Mouse (Mus musculus) layer of hippocampus, adult 9-10 months (tissue): Measurements from ENCODE around the gene Klk8.

Source experiments
- DNase-seq: peaks from one replicate; pipeline ENCODE4 v3.0.0; 2022; ENCODE audit warnings: low spot score

Klk8 gene

DNA sequence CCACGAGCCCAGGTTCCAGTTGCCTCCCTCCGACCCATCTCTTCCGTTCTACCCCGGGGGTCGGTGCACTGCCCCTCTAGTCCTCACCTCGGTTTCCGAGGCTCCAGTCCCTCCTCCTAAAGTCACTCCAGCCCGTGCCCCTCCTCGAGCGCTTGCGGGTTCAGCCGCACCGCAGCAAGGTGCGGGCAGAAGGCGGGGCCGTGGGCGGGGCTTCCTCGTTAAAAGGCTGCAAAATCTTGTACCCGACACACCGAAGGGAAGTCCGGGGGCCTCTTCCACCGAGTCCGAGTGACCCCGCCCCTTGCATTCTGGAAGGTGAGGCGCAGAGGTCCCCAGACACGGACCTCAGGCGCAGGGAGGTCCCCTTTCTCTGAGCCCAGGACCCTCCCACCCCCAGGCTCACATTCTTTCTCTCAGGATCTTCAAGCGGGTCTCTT lies at the start of gene Klk8:
Klk8 (plus strand) TSS at position 245 of the 437 bp plus-strand sequence.
- DNase-seq, result no peak

DNA sequence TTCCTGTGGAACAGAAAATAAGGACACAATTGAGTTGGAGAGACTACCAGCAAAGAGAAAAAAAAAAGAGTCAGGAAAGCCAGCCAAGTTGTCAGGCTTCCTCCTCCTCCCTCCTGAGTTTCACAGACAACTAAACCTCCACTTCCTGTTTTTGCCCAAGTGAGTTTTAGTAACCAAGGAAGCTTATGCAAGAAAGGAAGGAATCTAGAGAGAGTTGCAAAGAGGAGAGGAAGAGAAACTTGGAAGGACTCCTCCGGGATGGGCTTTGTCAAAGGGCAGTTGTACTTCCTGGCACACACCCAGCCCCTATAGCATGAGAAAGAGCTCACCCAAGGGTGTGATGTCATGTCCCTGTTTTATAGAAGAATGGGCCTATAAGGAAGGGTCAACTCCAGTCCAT lies 49.6 kb upstream of the Klk8 start:
- no peak for DNase-seq

DNA sequence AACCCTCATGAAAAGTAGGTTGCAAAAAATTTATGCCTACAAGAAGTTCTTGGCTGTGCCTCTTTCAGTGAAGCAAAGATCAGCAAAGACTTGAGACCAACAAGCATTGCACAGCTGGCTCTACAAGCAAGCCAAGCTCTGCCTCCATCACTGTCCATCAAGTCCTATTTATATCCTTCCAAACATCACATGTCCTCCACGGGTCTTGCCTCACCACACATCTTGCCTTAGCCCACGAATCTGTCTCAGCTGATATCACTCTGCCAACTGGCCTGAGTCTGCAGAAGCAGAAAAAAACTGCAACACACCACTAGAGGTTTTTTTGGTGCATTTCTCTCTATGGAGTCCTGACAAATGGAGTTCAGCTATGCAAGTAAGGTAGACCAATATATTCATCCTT lies 44.6 kb upstream of the Klk8 start:
- no peak for DNase-seq

DNA sequence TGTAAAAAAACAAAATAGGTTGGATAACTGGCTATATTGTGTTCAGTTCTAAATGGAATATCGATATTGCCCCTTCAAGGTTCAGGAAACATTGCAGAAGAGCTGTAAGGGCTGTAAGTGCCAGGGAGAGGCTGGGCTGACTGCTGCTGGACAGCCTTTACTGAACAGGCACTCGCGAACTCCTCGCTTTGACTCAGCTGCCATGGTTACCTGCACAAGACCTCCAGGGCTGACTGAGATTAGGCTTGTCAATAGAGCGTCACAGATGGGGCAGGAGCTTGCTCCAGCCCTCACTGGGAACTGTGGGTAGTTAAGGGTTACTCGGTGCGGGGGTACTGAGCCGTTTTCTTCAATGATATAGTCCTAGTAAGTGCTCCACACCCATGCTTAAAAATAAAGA lies 30.9 kb upstream of the Klk8 start:
- no peak for DNase-seq

DNA sequence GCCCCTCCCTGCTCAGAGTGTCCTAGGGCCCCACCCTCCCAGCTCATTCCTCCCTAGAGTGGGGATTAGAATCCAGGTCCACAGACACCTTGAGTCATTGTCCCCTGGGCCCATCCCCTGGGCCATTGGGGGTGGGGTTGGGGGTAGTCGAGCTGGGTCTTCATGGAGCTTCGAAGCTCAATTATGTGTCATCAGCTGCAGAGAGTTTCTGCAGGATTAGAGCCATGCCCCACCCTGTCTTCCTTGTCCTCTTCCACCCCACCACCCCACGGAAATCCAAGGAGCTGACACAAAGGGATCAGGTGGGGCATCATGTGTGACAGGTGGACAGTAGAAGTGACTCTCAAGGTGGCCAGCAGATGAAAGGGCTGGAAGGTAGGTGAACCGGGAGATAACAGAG lies 28.8 kb upstream of the Klk8 start, which contains the start of gene Klk12:
Klk12 (plus strand) TSS at position 301 of the 400 bp plus-strand sequence.
- DNase-seq, result no peak

DNA sequence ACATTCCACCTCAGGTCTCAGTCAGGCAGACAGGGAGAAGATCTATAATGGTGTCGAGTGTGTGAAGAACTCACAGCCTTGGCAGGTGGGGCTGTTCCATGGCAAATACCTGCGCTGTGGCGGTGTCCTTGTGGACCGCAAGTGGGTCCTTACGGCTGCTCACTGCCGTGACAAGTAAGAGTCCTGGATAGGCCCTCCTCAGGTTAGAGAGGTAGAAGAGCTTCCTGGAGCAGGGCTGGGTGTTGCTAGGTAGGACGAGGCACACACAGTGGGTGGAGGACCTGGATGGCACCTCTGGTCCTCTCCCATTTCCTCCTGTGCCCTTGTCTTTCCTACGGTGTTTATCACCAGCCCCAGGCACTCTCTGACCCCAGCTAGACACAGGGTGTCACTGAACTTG lies 27.7 kb upstream of the Klk8 start:
- DNase-seq, result no peak

DNA sequence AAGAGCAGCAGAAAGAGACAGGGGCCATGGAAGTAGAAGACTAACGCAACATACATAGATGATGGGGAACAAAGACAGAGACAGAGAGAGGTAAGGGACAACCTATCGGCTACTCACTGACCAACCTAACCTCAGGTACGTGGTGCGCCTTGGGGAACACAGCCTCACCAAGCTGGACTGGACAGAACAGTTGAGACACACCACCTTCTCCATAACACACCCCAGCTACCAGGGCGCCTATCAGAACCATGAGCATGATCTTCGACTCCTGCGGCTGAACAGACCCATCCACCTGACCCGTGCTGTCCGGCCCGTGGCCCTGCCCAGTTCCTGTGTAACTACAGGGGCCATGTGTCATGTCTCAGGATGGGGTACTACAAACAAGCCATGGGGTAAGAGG lies 26.7 kb upstream of the Klk8 start:
- DNase-seq, result no peak

DNA sequence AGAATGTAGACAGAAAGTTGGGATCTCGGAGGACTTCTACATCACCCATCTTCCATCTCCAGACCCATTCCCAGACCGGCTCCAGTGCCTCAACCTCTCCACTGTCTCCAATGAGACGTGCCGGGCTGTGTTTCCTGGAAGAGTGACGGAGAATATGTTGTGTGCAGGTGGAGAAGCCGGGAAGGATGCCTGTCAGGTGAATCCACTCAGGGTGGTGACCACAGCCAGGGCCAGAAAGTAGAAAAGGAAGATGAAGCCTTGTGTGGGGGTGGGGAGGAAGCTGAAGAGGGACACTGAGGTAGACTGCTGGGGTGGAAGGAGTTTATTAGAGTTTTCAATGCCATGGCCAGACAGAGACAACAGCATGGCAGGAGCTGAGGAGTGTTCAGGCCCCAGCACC lies 25.5 kb upstream of the Klk8 start:
- DNase-seq, result no peak

DNA sequence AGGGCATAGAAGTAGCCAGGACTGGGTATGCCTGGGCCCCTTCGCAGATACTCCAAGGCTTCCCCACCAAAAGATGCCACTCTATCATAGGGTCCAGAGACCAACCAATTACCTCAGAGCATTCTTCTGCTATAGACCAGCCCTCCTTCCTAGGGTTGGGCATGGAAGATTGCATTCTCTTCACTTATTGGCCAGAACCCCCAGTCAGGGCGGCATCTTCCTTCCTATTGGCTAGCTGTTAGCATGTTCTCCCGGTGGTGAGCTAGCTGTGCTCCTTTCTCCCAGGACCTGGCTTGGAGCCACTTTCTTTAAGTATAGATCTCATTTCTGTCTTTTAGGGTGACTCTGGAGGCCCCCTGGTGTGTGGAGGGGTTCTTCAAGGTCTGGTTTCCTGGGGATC lies 24.5 kb upstream of the Klk8 start:
- DNase-seq, result no peak

DNA sequence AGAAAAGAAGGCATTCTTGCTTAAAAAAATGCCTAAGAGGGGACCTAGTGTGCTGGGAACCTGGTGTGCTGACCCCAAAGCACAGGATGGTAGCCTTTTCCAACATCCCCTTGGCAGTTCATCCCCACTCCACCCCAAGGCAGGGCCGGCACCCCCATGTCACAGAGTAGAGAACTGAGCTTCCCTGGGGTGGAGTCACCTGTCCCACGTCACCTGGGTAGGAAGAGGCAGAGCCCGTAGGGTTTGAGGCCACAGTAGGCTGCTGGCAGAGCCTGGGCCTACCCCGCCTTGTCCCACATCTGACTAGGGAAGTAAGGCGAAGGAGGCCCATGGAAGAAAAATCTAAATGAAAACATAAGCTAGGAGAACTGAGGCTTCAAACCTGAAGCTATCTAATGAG lies 23.0 kb upstream of the Klk8 start, which contains the start of gene Klk11:
Klk11 (plus strand) TSS at position 241 of the 400 bp plus-strand sequence.
- DNase-seq, result no peak

DNA sequence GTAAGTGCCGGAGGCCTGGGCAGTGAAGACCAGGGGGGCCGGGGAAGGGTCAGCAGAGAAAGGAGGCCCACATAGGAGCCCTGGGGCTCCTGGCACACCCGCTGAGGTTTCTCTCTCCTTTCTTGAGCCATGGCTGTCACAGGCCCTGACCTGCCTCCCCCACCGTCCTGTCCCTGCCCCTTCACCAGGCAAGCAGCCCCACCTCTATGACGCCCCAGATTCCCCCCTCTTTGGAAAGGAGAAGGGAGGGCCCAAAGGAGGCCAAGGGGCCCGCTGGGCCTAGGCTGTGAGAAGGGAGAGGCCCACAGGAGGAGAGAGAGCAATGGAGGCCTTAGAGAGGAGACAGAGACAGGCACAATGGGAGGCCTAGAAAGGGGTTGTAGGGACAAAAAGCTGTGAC lies 22.6 kb upstream of the Klk8 start:
- DNase-seq, result no peak

DNA sequence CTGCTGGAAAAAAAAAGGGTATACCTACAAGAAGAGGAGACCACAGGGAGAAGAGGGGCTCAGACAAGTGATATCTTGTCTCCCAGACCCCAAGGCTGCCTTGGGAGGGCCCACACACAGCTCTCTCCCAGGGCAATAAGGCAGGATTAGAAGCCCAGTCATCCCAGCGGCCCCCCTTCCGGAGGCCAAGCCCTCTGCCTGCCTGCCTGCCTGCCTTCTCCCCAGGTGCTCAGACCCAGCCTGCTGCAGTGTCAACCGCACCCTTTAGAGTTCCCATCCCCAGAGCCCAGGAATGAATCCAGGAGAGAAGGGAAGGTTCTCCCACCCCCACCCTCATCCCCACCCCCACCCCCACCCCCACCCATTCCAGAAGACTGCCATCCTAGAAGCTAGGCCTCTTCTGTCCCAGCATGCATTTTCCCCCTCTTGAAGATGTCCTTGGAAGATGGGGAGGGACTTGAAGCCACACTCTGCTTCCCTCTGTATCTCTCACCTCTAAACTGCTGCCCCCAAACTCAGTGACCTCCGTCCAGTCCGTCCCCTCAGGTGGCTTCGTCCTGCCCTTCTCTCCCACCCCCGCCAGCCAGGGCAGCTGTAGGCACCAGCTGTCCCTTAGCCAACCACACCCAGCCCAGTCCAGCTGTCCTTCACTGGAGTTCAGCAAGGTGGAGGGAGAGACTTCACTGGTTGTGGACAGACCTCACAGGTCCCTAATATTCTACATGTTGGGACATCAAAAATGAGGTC lies 21.9 kb upstream of the Klk8 start:
- no peak for DNase-seq

DNA sequence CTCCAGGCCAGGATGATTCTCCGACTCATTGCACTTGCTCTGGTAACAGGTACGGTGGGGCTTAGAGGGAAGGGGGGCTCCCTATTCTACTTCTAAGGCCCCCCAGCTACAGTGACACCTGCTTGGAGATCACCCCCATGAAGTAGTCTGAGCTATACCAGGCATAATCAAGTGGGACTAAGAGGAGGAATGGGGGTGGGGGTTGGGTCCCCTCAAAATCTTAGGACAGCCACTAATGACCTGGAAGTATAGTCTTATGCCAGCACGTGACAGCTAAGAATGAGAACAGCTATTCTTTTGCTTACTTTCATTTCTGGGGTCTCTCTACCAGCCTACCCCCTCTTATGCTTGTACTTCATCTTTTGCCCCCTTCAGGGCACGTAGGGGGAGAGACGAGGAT lies 20.9 kb upstream of the Klk8 start:
- DNase-seq, result no peak

DNA sequence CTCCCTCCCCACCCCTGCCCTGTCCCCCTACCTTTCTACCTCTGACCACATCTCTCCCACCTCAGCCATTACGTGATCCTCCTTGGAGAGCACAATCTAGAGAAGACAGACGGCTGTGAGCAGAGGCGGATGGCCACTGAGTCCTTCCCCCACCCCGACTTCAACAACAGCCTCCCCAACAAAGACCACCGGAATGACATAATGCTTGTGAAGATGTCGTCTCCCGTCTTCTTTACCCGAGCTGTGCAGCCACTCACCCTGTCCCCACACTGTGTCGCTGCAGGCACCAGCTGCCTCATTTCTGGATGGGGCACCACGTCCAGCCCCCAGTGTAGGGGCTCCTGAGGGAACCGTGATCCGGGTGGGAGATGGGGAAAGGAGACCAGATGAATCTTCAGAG lies 20.0 kb upstream of the Klk8 start:
- DNase-seq, result no peak

DNA sequence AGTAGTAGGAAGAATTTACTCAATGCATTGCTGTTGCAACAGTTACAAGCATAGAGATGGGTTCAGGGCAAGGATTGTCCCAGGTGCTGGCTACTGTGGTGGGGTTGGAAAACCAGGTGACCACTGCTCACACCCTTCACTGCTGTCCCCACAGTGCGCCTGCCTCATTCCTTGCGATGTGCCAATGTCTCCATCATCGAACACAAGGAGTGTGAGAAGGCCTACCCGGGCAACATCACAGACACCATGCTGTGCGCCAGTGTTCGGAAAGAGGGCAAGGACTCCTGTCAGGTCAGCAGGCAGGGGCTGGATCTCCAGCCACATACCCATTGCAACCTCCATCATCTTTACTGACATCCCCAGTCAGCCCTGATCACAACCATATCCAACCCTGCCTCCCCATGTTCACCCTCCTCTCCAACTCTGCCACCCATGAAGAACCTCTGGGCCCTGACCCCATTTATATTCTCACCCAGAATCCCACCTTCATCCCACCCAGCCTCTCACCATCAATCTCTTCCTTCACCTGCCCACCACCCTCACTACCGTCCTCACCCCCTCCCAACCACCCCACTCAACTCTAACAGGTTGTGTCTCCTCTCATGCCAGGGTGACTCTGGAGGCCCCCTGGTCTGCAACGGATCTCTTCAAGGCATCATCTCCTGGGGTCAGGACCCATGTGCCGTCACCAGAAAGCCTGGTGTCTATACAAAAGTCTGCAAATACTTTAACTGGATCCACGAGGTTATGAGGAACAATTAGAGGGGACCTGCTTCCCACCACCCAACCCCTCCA lies 19.0 kb upstream of the Klk8 start:
- no peak for DNase-seq

DNA sequence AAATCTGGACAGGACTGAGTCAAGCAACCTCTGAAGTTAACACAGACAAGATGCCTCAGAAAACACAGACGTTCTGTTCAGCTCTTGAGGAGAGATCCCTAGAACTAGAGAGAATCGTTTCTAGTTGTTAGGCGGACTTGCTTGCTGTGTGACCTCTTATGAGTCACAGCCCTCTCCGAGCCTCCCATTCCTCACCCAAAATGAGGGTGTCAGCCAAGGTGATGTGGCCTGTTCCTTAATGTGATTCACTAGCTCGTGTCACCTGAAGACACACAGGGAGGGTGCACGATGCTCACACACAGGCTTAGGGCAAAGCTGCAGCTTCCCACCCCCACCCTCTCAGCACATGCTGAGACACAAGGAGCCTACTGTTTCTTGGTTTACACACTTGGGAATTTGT lies 17.1 kb upstream of the Klk8 start:
- no peak for DNase-seq

DNA sequence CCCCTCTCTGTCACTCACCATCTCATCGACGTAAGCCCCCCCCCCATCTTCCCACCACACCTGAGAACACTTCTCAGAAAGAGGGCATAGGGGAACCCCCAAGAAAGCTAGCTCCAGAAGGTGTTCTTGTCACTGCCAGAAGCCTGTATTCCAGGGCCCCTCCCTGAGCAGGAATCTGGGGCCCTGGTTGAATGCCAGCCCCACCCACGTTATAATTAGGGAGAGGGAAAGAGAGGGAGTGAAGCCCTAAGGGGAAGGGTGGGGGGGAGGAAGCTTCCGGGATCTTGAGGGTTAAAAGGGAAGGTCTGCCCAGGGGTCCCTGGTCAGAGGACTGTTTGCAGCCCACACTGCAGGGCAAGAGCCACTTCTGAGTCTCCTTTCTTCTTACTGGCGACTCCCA lies 16.6 kb upstream of the Klk8 start, which contains the start of gene Klk10:
Klk10 (plus strand) TSS at position 290 of the 400 bp plus-strand sequence.
- no peak for DNase-seq

DNA sequence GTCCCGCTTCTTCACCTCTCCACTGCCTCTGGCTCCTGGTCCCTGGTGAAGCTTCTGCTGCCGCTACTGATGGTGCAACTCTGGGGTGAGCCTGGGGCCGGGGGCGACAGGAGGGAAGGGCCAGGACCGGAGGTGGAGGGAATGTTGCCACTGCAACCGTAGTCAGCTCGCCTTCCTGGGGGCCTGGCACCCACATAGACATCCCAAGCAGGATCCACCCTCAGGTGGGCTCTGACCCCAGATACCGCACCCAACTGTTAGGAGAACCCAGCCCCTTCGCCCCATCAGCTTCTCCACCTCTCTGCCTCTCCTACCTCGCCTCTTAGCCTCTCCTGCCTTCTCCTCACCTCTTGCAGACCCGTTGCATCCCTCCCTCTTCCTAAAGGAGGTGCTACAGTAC lies 15.8 kb upstream of the Klk8 start:
- no peak for DNase-seq

DNA sequence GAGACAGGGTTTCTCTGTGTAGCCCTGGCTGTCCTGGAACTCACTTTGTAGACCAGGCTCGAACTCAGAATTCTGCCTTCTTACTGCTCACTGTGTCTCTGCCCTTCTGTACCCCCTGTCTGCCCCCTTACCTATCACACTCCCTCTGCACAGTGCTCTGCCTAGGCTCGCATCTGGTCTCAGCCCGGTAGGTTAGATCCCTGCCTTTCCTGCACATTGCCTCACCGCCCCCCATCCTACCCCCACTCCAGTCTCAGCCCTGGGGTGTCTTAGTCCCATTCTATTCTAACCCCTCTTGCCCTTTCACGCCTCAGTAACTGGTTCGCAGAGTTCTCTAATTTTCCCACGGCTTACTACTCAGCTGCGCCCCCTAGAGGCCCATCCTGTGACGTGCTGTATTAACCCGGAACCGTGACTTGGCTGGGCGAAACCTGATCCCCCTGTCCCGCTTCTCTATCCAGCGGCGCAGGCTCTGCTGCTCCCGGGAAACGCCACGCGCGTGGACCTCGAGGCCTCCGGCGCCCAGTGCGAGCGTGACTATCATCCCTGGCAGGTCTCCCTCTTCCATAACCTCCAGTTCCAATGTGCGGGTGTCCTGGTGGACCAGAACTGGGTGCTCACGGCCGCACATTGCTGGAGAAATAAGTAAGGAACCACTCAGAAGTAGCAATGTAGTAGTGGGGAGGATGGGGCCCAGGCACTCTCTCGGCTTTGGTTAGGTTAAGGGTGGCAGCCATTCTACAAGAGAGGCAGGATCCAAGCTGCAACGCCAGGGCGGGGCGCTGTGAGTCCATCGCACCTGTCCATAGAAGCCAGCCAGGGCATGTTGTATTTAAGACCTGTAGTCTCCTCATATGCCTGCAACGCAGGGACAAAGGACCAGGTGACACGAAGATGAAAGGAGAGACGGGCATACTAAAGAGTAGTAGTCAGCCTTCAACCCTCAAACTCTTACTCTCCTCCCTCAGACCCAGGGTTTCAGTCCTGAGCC lies 14.8 kb upstream of the Klk8 start:
- peak; percentile 66 for DNase-seq

DNA sequence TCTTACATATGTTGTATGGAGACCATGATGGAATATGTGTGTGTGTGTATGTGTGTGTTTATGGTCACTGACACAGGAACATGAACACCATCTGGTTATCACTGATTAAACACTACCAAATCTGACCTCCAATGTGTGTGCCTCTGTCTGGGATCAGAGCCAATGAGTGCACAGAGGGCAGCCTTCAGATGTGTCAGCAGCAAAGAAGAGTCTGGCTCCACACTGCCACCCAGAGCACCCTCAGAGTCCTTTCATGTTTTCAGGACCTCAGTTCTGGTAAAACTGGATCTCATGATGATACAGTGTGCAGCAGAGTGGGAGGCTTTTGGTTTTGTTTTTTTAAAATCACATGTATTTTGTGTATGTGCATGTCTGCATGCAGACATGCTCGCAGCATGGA lies 12.1 kb upstream of the Klk8 start:
- no peak for DNase-seq

DNA sequence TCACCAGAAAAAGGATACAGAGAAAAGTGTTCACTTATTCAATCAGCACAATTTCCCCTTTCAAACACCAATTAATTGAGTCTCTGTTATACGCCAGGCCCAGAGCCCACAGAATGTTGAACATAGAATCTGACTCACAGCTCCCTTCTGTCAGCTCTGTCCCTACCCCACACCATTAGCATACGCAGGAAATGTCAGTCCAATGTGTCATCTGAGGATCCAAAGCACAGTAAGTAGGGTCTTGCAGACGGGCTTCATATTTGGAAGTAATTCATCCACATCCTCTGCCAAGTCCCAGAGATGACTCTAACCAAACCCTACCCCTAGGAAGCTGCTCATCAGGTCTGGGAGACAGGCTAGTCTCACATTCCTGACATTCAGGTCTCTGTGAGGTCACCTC lies 9.3 kb upstream of the Klk8 start:
- no peak for DNase-seq

DNA sequence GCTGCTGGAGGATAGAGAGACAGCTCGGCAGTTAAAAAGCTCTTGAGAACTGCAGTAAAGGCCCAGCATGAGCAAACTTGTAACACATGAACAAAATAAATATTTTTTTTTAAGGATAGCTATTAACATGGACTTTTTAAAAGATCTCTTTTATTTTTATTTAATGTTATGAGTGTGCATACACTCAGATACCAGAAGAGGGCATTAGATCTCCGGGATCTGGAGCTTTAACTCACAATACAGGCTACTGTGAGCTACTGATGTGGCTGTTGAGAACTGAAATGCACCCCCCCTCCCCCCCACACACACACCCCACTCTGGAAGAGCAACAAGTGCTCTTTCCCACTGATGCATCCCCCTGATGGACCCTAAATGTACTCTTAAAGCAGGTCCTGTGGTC lies 8.1 kb upstream of the Klk8 start:
- DNase-seq, result no peak
